Mouse (Mus musculus) left cerebral cortex, postnatal 25 days (tissue): ENCODE measurements around the gene Rhou. TPM values are rescaled to one million over a fixed set of nuclear protein-coding genes. Genes with fewer than 3 reads are reported as not detected.
"Not testable (repeated sequence)": the region's sequence is repeated elsewhere in the genome, so short reads cannot be mapped to it uniquely, and the experiment has no call there.

Source experiments
- DNase-seq, 2 experiments: peaks; one replicate each; pipeline ENCODE4 v3.0.0; 2022; ENCODE audit warnings: low spot score in 2 of 2, mixed read lengths in 1 of 2
- intact Hi-C: fragments of 180-260 bp; cut with DNase I; formaldehyde crosslinking; loops from one replicate; pipeline ENCODE4 v1.15.1; 2025
- total RNA-seq, 2 experiments: library from RNA; stranded (reverse); gene quantifications; 2 replicates each; pipeline ENCODE4 v1.2.3; 2021

The Rhou gene
- total RNA-seq: 10 to 100 TPM; 40.3 to 40.9 TPM

GRCm38 (mm10) chr8:123653308-123653993, at the start of gene Rhou:
Rhou (plus strand) TSS chr8:123653929.
- intact Hi-C loops: loop anchor here (1.0 to 5.0 kb wide), 3 partner anchors 69 to 131 kb away; no protein-coding TSS in a partner anchor
- DNase-seq: peak; percentile 91 to 93

DNA sequence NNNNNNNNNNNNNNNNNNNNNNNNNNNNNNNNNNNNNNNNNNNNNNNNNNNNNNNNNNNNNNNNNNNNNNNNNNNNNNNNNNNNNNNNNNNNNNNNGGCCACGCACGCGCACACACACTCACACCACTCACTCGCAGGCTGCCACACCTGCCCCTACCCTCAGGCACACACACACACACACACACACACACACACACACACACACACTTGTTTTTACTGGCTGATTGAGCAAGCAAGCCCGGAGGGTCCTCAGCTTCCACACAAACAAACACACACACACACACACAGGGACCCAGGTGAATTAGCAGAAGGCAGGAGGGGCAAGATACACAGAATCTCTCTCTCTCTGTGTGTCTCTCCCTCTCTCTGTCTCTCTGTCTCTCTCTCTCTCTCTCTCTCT, 41.1 kb upstream of the Rhou start:
- DNase-seq, intact Hi-C loops: not testable (repeated sequence)

DNA sequence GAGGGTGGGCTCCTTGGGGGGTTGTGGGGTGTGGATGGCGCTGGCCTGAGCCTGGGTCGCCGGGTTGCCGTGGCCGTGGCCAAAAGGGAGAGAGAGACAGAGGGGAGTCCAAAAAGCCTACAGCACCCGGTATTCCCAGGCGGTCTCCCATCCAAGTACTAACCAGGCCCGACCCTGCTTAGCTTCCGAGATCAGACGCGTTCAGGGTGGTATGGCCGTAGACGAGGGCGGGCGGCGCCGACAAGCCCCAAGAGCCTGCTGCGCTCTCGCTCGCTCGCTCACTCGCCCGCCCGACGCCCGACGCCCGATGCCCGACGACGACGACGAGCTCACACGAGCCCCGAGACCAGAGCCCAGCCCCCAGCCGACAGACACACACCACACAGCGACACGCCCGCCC, 30.2 kb upstream of the Rhou start:
- DNase-seq, intact Hi-C loops: not testable (repeated sequence)

DNA sequence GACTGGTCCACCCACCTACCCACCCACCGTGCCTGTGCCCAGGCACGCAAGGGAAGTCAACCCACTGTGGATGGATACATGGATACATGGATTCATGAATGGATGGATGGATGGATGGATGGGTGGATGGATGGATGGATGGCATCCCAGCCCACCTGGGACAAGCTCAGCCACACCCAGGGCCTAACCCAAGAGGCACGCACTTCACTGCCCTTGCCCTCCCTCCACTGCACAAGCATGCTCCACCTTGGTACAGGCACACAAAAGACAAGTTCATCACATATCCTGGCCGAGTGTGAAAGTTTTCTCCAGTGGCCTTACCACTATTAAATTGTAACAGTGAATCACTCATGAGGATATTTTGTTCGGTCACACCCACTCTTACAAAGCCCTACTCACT, 29.5 kb upstream of the Rhou start:
- intact Hi-C loops: no loop called here
- DNase-seq: no peak

- intact Hi-C loops: no loop called here
- peak in 1 of 2 experiments; percentile 89 for DNase-seq
Observed at GRCm38 (mm10) chr8:123624702-123625101, 29.0 kb upstream of the Rhou start.

GRCm38 (mm10) chr8:123625717-123626116, 28.0 kb upstream of the Rhou start:
- DNase-seq: no peak
- intact Hi-C loops: no loop called here

DNA sequence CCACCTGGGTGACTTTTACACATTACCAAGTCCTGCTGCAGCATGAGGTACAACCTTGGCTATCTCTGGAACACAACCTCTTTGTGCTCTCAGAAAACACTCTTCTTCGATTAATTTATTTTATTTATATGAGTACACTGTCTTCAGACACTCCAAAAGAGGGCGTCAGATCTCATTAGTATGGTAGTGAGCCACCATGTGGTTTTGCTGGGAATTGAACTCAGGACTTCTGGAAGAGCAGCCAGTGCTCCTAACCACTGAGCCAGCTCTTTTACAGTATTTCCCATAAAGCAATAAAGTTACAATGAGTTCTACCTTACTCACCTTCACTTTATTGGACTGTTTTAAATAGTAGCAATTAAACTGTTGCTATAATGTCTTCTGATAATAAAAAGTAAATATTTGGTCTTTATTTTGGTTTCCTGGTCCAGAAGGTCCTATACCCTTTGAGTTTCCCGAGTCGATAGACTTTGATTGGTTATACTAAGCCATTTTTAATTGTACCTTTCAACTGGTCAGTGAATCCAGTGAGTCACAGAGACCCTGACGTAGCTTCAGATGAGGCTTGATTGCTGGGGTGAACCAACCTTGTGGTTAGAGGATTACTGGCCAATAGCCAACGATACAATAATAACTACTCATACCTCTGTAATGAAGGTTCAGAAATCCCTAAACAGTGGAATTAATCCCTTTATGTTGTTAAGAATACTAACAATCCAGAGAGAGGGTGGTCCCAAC, 26.1 kb upstream of the Rhou start:
- DNase-seq: no peak
- intact Hi-C loops: no loop called here

DNA sequence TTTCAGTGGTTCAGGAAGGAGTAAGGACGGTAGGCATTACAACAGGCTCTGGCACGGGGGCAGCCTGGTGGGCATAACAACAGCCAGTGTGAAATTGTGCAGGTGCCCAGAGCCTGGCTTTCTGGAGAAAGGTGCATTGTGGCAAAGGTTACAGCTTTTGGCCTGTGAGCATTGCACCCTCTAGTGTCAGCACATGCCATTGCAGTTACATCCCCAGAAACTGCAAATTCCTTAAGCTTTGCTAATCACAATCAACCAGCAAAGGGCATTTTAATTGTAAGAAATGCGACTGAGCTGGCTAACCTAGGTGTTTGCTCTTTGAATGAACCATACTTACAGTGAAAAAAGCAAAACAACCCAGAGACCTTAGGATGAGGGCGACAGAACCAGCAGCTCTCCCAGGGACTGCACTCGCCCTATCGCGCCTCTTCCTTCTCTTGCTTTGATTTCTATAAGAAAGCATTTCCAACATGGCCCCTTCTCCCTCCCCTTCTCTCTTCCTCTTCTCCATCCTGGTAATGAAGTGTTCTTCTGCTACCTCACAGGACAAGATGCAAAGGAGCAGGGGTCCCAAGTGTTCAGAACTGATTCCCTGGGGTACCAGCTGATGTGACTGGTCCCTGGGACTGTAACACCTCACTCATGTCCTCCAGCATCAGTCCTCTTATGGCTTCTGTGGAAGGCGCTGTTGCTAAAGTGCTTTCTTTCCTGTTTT, 25.3 kb upstream of the Rhou start:
- intact Hi-C loops: no loop called here
- DNase-seq: peak in 1 of 2 experiments; percentile 57

GRCm38 (mm10) chr8:123628968-123629755, 24.6 kb upstream of the Rhou start:
- intact Hi-C loops: no loop called here
- peak; percentile 71 to 85 for DNase-seq

- intact Hi-C loops: no loop called here
- no peak for DNase-seq
Observed at GRCm38 (mm10) chr8:123630058-123630457, 23.7 kb upstream of the Rhou start.

- intact Hi-C loops: no loop called here
- no peak for DNase-seq
Observed at GRCm38 (mm10) chr8:123630841-123631251, 22.9 kb upstream of the Rhou start.

- intact Hi-C loops, DNase-seq: not testable (repeated sequence)
Observed at GRCm38 (mm10) chr8:123631746-123632145, 22.0 kb upstream of the Rhou start.

DNA sequence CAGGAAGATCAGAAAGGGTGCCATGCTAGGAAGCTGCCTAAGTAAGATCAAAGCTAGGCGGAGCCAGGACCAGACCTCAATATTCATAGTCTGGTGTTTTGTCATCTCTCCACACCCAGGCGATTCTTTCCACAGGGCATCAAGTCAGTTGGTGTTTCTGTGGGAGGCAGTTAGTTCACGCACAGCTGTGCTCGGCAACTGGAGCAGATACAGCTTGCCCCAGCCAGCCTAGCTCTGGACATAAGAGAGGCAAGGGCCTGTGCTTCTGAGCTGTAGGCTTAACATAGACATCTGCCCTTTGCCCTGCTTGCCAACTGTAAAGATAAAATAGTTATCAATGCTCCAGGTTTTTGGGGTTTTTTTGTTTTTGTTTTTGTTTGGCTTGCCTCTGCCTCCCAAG, 21.5 kb upstream of the Rhou start:
- intact Hi-C loops: no loop called here

DNA sequence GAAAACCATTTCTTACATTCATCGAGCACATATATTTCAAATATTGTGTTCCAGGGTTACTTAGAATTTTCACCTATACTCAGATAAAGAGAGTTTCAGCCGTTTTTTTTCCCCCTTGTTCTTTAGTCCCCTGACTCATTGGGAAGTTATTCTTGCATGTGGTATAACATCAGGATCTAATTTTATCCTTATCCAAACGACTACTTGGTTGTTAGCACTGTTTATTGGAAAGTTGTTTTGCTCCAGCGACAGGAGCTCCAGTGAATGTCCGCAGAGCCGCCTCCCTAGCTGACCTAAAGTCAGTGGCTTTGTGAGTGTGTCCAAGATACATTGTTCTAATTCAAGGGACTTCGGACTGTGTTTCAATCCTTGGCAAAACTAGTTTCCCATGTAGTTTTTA, 19.9 kb upstream of the Rhou start:
- DNase-seq: no peak
- intact Hi-C loops: no loop called here

More for the DNA sequence above, 21.5 kb upstream of the Rhou start:
- no peak for DNase-seq

DNA sequence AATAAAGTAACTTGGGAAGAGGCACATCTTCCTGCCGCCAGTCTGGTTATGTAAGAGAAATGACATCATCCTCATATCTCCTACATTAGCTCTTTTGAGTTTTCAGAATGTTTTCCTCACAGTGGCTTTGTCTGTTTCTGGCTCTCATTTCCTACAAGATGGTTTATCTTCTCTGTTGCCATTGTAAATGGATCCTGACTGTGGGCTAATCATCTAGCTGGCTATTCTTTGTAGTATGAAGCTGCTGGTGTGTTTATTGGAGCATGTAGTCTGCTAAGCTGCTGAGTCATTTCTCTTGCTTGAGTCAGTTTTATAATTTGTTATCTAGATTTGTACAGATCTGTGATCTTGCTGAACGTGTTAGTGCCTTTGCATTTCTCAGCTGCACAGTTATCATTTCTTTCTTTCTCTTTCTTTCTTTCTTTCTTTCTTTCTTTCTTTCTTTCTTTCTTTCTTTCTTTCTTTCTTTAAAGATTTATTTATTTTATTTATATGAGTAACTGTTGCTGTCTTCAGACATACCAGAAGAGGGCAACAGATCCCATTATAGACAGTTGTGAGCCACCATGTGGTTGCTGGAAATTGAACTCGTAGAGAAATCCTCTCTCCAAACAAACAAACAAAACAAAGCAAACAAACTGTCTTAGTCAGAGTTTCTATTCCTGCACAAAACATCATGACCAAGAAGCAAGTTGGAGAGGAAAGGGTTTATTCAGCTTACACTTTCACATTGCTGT, 19.2 kb upstream of the Rhou start:
- DNase-seq: peak in 1 of 2 experiments; percentile 57

GRCm38 (mm10) chr8:123635671-123636070, 18.1 kb upstream of the Rhou start:
- DNase-seq: no peak
- intact Hi-C loops: no loop called here

More for the DNA sequence above, 19.2 kb upstream of the Rhou start:
- intact Hi-C loops: no loop called here

DNA sequence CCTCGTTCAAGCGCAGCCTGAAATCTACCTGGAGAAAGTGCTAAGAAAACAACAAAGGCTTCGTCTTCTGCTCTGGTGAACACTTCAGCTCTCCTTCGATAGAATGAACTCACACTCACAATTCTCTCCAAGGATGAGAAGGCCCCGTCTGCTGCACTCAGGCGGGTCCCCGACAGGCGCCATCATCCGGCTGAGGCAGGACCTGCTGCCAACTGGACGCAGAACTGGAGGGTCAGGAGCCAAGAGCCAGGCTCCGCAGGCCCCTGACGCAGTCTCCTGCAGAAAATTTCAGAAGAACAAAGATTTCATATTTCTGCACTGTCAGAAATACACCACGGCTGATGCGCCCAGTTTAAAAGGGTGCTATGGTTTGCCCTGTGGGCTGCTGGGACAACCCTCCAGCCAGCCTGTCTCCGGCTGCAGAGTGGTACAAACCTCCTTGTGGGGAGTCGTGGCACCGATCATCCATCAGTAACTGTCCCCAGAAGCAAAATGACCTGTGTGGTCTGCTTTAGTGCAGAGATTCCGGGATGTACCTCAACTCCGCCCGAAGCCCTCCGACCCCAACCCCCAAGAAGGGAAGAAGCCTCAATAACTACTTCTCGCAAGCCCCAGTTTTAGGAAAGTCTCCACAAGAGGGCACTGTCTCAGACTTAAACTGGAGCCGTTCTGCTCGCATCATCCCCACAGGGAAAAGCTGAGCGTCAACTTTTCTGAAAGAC, 10.2 kb upstream of the Rhou start:
- DNase-seq: peak; percentile 71 to 78
- intact Hi-C loops: loop anchor here (2.0 kb wide), 1 partner anchor 141 kb away; no protein-coding TSS in a partner anchor

- DNase-seq: no peak
- intact Hi-C loops: no loop called here
Observed at GRCm38 (mm10) chr8:123645229-123645628, 8.5 kb upstream of the Rhou start.
